Mouse (Mus musculus): ENCODE measurements at regions not wholly inside any gene's neighbourhood (a gene's known extent, or its start where the extent isn't known, plus 50 kb on each side); places are given as distances from the start of the nearest gene placed in this dataset.

DNA sequence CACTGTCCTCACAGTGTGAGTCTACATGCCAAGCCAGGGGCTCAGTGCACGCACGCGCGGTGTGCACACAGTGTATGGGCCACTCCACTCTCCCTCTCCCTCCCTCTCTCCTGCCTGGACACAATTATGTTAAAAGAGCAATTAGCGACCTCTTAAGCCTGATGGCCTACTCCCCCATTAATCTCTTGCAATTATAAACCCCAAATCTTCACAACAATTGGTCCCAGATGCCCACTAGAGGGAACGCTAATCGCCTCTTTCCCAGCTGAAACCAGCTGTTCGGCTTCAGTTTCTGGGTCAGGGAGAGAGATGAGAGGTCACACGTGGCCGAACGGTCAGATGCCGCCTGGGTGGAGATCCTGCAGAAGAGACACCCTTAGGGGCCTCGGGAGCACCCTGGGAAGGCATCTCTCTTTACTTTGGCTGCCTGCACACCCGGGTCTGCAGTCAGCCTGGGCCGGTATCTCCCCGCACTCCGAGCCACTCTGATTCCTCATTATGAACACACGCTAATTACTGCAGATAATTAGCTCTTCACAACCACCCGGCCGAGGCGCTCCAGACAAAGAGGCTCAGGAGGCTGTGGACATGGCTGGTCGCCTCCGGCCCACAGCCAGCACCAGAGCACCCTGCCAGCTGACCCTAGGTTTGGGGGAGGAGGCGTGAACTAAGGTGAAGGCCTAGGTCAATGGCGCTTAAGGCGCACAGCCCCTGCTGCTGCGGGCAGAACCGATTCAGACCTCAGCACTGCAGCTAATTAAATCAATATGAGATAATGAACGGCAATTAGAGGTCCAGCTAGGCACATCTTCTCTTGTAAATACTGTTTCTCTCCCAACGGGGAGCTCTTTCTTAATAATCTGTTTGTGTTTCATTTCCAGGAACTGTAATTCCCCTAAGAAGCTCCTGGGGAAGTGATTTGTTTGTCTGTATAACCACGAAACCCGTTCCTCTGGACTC lies 250.3 kb downstream of the Cryba4 start:
- Histone ChIP-seq H3K79me2 (ENCODE audit: control insufficient read depth, insufficient read depth, low read length, poor library complexity) (no peaks in the 10 kb centered on the region), H3K36me3 (ENCODE audit: control insufficient read depth in 1 of 2, insufficient read depth in 2 of 2, low read length in 2 of 2) (no peaks in the 10 kb centered on the region), H3K27ac (ENCODE audit: control insufficient read depth, low read depth, low read length) (no peak overlapping the region), H3K27me3 (ENCODE audit: control insufficient read depth in 1 of 2, insufficient read depth in 2 of 2, low read length in 2 of 2) (no peaks in the 10 kb centered on the region), H3K4me3 (ENCODE audit: control insufficient read depth in 1 of 2, insufficient read depth in 1 of 2, low read depth in 2 of 2, low read length in 2 of 2) (no peak overlapping the region), H3K9me3 (replicated peaks; ENCODE audit: insufficient read depth, low read length) (no peaks in the 10 kb centered on the region), H3K4me1 (ENCODE audit: control insufficient read depth in 1 of 2, insufficient read depth in 2 of 2, low read length in 2 of 2) (no peaks in the 10 kb centered on the region), H3K9ac (ENCODE audit: control insufficient read depth, low read depth, low read length, poor library complexity, severe bottlenecking) (no peak overlapping the region)
- no peak for TF ChIP-seq SMC3 (IDR thresholded peaks at IDR 0.05; ENCODE audit: low read depth, low read length)
- no peak for TF ChIP-seq UBTF (IDR thresholded peaks at IDR 0.05; ENCODE audit: borderline replicate concordance, insufficient read depth, low read depth, low read length)
- no peak for TF ChIP-seq RCOR1 (IDR thresholded peaks at IDR 0.05; ENCODE audit: low read depth, low read length)
- TF ChIP-seq RAD21 (IDR thresholded peaks at IDR 0.05; ENCODE audit: low read depth, low read length) = no peak
- no peak for TF ChIP-seq ETS1 (IDR thresholded peaks at IDR 0.05; ENCODE audit: low read depth, low read length)
- no peak for TF ChIP-seq MXI1 (IDR thresholded peaks at IDR 0.05; ENCODE audit: low read depth, low read length)
- no peak for TF ChIP-seq CHD2 (IDR thresholded peaks at IDR 0.05; ENCODE audit: low read length)
- TF ChIP-seq GABPA (IDR thresholded peaks at IDR 0.05; ENCODE audit: low read depth, low read length) = no peak
- TF ChIP-seq MAZ (IDR thresholded peaks at IDR 0.05; ENCODE audit: low read depth, low read length) = no peak
- no peak for TF ChIP-seq MYC (IDR thresholded peaks at IDR 0.05; ENCODE audit: low read depth, low read length)
- TF ChIP-seq MAFK (IDR thresholded peaks at IDR 0.05; ENCODE audit: borderline replicate concordance, low read depth, low read length) = no peak
- no peak for TF ChIP-seq SIN3A (IDR thresholded peaks at IDR 0.05; ENCODE audit: low read length)
- no peak for TF ChIP-seq MYB (IDR thresholded peaks at IDR 0.05; ENCODE audit: low read depth, low read length)
- TF ChIP-seq MAX (IDR thresholded peaks at IDR 0.05; ENCODE audit: low read length) = no peak
- TF ChIP-seq HCFC1 (IDR thresholded peaks at IDR 0.05; ENCODE audit: low read depth, low read length) = no peak
- TF ChIP-seq GATA1 (IDR thresholded peaks at IDR 0.05; ENCODE audit: low read depth, low read length) = no peak
- no peak for TF ChIP-seq POLR2AphosphoS5 (IDR thresholded peaks at IDR 0.05; ENCODE audit: borderline replicate concordance, low read depth, low read length)
- TF ChIP-seq ELF1 (IDR thresholded peaks at IDR 0.05; ENCODE audit: low read depth, low read length) = no peak
- no peak for TF ChIP-seq POLR2AphosphoS2 (IDR thresholded peaks at IDR 0.05; ENCODE audit: low read length)
- DNase-seq (ENCODE audit: low read depth, low spot score) = no peak
